Mouse (Mus musculus) embryo, embryonic 11.5 days (tissue): ENCODE results near the gene Cdk12.

ENCODE experiments used
- DNase-seq: peaks from one replicate; pipeline ENCODE4 v3.0.0-alpha.2; 2012; ENCODE audit warnings: low read depth, low spot score

Gene Cdk12

DNA sequence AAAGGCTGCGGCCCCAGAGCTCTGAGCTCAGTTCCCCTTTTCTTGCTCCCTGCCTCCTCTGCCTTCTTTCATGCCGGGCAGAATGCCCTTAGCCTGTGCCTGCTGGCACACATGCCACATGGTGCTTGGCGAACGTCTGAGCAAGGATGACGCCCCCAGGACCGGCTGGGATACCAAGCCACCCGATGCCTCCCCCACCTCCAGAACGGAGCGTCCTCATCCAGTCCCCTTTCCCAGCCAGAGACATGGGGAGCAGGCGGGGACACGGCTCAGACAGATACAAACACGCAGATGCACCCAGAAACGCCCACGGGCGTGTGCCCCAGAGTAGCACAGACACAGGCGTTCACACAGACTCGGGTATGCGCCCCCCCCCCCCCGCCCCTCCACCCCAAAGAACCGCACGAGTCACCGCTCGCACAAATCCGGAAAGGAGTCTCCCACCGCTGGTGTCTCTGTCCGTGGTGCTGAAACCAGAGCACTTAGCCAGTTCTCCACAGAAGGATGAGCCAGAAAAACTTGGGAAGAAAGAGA is 111.0 kb downstream of the Cdk12 start:
- DNase-seq = peak; percentile 72

DNA sequence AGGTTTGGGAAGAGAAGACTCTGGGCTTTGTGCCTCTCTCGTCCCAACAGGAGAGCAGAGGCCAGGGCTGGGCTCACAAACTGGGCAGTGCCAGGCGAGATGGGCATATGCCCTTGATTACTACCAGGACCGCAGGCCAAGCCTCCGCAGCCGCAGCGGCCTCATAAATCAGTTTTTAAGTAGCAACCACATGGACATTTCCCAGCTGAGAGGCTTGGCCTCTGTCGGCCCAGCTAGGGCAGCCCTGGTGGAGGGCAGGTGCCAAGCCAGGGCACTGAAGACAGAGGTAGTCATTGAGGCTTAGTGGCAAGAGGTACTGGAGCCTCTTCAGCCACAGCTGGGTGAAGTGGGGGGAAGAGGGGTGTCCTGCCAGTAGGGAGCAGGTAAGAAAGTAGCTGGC is 114.6 kb downstream of the Cdk12 start:
- no peak for DNase-seq

DNA sequence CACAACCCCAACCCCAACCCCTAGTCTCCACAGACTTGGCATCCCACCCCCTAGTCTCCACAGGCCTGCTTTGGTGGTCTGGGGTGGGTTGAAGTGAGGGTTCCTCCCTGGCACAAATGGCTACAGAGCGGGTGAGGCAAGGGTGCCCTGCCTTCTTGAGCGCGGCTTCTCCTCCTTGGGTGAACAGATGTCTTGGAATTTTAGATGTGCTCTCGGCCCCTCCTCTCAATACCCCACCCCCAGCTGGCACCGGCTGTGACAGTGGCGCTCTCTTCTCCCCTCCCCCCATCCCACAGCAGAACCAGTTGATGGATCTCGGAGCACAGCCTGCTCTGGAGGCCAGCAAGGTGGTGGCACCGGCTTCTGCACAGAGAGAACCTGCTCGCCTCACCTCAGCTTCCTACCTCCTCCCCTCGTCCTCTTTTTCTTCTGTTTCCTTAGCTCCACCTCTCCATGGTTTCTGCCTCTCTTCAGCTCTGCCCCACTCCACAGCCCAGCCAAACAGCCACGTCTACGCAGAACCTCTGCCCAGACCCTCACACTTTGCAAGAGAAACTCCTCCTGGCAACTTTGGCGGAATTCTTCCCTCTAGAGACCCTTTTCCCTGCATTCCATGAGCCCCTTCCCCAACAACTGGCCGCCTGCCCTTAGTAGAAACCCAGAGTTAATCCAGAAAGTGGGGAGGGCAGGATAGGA is 115.7 kb downstream of the Cdk12 start:
- DNase-seq = no peak

DNA sequence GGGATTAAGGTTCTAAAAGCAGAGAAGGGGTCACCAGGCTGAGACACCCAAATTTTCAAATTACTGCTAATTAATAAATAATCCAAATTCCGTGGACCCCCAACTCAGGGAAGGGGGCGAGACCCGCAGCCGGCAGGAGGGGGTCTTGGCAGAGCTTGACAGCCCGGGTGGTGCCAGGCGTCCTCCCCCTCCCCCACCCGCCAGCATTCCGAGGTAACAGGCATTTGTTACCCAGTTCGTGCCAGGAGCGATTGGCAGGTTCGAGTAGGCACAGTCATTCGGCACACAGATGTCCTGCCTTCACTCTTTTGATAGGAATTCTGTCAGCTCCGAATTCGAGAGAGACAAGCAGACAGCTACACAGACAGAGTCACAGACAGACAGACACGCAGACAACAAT is 116.3 kb downstream of the Cdk12 start:
- no peak for DNase-seq

DNA sequence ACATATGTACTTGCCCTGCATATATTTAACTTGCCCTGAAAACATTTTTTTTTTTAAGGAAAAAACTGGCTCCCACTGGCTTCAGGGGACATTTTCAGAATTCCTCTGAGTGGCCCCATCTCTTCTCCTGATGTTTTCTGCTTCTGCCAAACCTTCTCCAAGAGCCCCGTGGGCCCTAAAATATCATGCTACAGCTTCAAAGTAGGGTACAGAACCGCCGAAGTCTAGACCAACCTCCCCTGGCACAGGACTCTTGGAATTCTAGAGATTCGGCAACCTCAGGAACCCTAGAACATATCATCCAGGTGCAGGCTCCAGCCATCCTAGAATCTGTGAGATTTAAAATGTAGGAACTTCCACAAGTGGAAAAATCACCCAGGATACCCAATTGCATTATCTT is 116.7 kb downstream of the Cdk12 start:
- no peak for DNase-seq

DNA sequence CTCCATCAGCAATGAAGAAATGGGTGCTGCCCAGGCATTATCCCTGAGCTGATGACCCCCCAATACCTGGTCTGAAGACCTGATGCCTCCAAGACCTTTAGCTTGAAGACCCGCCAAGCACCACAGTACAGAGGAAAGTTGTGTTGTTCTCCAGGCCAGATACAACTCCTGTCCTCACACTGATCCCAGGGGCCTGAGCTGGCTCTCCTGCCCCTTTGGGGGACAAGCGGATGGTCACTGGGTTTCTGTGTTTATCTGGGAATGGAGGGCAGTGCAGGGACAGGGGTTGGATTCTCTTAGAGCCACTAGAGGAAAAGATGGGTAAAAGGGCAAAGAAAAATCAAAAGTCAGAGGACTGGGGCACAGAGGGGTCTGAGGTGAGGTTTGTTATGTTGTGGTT is 117.1 kb downstream of the Cdk12 start:
- no peak for DNase-seq

DNA sequence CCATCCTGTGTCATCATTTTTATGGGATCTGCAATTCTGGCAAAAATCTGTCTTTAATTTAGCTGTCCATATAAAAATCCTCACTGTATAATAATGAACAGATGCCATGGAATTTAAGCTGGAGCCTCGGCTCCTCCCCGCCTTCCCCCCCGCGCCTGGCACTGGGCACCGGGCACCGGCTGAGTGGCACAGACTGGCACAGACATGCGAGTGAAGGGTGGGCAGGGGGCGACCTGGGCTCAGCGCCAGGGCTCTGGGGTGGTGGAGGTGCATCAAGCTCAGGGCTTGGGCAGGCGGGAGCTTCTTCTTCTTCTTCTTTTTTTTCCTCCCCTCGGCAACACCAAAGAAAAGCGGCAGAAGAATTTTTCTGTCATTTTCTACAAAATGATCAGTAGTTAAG is 117.5 kb downstream of the Cdk12 start:
- no peak for DNase-seq

DNA sequence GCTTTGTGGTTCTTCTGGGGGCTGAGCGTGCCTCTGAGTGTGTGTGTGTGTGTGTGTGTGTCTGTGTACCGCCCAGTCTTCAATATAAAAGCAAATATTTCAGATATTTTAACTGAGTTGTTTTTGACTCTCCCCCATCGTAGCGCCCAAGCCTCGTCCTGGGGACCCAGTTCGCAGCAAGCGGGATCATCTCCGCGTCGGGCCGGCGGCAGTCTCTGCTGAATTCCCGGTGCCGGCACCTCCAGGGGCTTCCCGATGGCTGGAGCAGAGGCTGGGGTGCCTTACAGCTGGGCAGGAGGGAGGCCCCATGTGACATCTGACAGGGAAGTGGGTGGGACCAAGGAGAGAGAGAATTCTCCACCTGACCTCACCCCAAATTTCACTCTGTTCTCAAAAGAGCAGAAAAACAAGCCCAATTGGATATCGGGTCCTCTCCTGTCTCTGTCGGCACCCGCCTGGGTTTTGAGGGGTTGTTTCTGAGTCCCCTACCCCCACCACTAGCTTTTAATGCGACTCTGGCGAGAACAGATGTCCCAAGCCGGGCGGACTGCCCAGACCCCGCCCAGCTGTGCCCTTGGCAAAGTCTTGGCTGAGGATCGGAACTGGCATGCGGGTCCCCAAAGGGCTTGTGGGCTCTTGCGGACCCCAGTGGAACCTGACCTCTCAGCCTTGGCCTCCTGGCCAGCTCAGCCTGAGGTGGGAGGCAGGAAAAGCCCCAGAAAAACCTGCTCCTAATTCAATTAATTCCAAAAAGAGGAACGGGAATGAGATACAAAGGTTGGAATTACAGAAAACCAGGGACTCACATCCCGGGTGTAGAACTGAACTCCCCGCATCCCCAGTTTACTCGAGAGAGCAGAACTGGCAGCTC is 118.2 kb downstream of the Cdk12 start:
- DNase-seq = no peak

DNA sequence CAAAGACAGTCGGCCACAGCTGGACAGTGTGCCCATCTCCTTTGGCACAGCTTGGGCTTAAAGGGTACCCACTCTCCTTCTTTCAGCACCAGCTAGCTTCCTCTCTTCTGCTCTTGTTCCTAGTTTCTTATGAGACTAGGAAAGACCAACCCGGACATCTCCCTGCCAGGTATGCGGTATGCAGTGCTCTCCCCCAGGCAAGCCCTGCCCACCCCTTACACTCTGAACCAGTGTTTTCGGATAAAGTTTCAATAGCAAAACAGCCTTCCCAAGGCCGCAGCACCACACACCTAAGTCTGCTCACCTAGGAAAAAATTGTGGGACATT is 118.8 kb downstream of the Cdk12 start:
- DNase-seq = no peak

DNA sequence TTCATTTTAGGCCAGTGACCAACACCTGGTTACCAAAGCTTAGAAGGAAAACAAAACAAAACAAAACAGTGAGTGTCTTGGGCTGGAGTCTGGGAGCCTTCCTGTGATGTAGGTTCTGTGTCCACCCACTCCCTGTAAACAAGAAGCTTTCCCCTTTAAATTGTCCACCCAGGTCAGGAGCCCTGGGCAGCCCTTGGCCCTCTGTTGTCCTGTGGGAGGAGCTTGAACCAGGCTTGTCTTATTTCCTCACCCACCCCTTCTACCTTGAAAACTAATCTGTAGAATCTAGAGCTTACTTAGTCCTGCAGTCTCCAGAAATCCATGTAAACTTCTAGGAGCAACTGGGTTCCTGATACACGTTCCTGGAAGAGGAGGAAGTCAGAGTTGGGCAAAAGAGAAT is 119.3 kb downstream of the Cdk12 start:
- no peak for DNase-seq

DNA sequence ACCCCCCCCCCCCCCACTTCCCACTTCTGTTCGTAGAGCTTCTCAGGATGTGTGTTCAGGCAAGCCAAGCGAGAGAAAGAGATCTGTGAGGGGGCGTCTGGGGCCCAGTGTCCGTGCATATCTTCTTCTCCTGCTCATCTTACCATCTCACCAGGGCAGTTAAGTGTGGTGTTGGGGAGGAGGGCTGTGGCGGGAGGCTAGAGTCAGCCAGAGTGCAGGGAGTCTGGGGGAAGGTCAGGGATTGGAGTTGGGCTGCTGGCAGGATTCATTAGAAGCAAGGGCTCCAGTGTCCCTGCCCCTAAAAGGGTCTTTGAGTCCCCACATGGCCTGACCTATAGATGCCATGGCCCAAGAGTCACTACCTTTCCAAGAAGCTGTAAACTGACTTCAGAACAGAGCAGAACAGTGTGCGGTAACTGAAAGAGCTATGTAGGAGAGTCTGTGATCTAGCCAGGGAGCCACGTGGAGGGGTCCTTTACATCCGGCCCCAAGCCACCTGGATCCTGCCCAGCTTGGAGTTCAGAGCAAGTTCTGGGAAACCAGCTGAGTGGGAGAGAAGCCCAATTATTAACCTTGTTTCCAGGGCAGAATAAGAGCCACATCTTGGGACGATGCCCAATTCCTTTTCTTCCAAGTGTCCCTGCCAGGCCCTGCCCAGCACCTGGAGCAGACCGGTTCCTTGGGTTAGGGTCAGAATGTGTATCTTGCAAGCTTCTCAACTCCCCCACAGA is 120.4 kb downstream of the Cdk12 start:
- no peak for DNase-seq

DNA sequence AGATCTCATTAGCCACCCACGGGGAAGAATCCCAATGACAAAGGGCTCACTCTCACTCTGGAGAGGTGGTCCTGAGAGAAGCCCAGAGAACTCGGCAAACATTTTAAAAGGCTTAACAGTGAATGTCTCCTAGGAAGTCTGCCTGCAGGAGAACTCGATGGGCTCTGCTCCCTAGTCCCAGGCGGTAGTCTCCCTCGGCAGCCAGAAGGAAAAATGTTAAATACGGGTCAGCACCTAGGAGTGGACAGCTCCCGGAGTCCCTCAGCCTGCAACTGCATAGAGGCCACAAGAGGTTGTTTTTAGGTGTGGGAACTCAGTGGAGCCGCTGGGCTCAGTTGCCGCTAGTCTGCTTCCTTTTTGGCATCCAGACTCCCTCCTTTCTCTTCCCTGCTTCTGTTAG is 121.1 kb downstream of the Cdk12 start:
- DNase-seq = no peak

DNA sequence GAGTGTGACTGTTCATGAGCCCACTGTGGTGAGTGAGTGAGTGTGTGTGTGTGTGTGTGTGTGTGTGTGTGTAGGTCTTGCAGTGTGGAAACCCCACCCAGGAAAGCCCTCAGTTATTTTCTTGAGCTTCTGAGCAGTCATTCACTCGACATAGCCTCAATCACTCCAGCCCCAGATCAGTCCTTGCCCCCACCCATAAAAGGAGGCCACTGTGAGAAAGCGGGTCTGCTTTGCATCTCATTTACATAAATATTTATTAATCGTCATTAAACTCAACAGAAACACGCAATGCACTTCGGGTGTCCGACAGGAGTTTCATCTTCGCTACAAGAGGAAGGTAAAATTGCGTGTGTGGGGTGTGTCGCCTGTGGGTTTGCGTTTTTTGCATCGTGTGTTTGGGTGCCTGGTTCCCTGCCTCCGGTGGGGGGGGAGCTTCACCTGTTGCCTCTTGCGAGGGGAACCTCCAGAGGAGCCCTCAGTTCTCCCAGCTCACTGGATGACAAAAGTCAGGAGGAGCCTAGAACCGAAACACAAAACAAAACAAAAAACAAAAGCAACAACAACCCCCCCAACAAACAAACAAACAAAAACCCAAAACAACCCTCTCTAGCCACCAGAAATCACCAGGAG is 122.4 kb downstream of the Cdk12 start:
- no peak for DNase-seq

DNA sequence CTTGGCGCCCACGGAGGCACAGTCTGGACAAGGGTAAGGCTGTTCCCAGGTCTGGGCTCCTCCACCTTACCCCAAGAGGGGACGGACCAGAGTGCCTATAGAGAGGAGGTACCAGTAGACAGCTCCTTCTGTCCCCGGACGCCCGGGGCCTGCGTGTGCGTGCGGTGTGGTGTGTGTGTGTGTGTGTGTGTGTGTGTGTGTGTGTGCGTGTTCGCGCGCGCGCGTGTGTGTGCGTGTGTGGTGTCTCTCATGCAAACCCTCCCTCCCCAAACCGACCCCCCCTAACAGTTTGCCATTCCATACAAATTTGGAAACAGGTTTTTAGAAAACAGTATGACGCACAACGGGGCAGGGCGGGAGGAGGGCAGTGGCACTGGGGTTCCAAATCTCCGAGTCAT is 123.0 kb downstream of the Cdk12 start:
- no peak for DNase-seq

DNA sequence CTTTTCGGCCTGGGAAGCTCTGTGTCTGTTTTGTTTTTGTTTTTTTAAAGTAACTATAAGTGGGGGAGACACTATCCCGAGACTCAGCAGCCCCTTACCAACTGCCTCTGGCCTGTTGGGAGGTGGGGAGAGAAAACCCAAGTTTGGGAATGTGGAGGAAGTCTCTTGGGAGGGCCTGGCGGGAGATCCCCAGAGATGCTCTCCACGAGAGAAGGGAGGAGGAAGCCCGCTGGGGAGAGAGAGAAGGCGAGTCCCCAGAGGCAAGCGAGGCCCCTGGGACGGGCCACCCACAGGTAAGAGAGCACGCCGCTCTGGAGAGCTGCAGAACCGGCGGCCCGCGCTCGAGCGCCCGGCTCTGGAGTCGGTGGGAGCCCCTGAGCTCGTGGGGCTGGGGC is 123.9 kb downstream of the Cdk12 start:
- DNase-seq = no peak

DNA sequence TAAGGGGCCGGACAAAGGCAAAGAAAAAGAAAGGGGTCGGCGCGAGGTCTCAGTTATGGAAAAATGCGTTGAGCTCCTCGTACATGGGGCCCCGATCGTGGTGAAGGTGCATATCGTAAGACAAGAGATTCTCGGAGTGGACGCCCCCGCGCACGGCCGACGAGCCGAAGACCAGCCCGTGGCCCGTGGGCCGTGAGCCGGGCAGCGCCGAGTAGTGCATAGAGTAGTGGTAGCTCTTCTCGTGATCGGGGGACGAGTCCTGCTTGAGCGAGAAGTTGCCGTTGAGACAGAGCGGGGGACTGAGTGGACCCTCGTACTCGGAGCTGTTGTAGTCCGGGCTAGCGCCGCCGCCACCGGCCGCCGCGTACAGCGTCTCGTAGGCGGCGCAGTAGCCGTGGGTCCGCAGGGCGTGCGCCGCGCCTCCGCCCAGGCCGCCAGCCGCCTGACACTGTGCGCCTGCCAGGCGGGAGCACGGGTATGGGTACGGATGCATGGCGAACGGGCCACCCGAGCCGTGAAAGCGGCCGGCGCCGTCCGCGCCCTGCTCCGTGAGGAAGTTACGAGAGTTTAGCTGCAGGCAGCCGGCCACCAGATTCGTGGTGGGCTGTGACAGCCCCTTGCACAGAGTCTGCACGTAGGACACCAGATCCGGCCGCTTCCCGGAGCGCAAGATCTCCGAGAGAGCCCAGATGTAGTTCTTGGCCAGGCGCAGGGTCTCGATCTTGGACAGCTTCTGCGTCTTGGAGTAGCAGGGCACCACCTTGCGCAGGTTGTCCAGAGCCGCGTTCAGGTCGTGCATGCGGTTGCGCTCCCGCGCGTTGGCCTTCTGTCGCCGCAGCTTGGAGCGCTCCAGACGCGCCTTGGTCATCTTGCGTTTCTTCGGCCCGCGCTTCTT is 124.5 kb downstream of the Cdk12 start:
- DNase-seq = no peak

DNA sequence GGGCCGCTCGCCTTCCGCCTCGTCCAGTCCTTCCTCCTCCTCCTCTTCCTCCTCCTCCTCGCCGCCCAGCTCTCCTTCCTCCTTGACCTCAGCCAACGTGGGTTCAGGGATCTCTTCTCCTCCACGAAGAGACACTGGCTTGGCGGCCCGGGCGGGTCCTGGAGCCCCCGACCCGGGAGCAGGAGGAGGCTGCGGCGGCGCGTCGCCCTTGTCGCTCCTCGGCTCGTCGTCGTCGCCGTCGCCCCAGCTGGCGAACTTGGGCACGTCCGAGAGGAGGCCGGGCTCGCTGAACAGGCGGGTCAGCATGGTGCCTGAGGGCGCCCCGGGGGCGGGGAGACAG is 125.1 kb downstream of the Cdk12 start:
- no peak for DNase-seq
